Mouse (Mus musculus): ENCODE measurements at regions not wholly inside any gene's neighbourhood (a gene's known extent, or its start where the extent isn't known, plus 50 kb on each side); places are given as distances from the start of the nearest gene placed in this dataset.

DNA sequence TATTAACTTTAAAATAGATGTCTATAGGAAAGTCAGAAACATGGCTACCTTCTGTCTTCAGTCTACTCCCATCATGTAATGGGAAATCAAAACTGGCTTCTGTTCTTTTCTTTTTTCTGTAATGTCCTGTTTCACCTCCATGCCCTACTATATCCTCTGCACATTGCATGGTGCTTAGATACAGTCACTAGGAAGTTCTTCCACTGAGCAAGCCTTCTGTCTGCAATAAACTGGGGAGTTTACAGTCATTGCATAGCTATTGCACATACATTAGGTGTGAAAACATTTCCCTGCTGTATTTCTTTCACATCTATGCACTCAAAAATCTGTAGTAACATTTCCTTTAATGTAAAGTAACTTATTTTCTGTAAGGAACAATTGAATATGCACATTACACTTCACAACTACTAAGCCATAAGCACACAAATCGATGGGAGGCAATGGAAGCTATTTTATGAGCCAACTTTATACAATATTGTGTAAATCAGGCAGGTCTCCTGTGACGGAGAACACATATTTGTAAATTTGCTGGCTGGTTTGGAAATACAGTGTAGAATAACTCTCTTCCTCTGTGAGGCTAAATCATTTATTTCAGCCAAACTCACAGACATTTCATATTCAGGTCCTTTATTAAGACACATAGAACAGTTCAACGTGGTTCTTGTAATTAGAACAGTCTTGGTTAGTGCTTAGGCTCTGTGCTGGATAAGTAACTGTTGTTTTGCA, 60.6 kb upstream of the Inhba start:
- TF ChIP-seq CTCF (IDR thresholded peaks at IDR 0.05; ENCODE audit: low read depth): no peak
- TF ChIP-seq EP300 (IDR thresholded peaks at IDR 0.05; ENCODE audit: low read depth): no peak

Data from heart, postnatal 0 days (tissue).